ENCODE assay signal across 15 mouse cellular contexts in the genomic region with DNA sequence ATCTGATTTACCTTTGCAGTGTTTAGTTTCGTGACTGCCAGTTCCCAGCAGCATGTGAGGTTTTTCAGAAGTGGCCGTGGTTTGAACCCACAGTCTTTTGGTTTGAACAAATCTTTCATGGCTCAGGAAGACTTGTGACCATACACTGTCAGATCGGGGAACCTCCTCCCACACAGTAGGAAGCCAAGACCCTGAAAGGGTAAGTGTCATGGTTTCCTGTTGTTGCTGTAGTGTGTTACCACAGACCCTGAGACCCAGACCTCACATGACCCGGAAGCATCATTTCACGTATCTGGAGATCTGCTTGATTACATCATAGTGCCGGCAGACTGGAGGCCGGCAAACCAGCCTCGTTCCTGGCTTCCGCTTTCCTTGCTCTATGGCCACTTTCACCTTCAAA. TPM values are rescaled to one million over a fixed set of nuclear protein-coding genes. Genes with fewer than 3 reads are reported as not detected.
DNase-seq lines count a peak whose midpoint lies in the region; ATAC-seq and TF ChIP-seq lines count a peak whose summit lies in the region.
"Had no signal": no experiment of that assay in that cellular context is flagged by ENCODE, and none has a peak within 500 bp of the region (broad histone marks: within the 10 kb centered on the region; RNA-seq: fewer than 3 reads in every experiment).

No protein-coding gene starts in this region.

- no peaks in the 10 kb centered on the region for H3K9me3 ChIP-seq in midbrain, embryonic 14.5 days (ENCODE audit: control insufficient read depth, low read length)
- H3K9me3 ChIP-seq: limb, embryonic 12.5 days had no signal

- no peak for TF ChIP-seq CTCF in liver, adult 2 months (IDR thresholded peaks at IDR 0.05; ENCODE audit: low read depth, low read length)

- no peaks in the 10 kb centered on the region for H3K79me2 ChIP-seq in liver, adult 2 months (ENCODE audit: control insufficient read depth, insufficient read depth, low read length)

- H3K4me1 ChIP-seq in liver, adult 2 months (ENCODE audit: control insufficient read depth, insufficient read depth, low read length), result 0 out of 2 replicates have a peak, but pooled peaks cover 1% of the 10 kb centered on the region
- H3K4me1 ChIP-seq in midbrain, embryonic 14.5 days (ENCODE audit: control insufficient read depth, insufficient read depth, low read length), result no peaks in the 10 kb centered on the region
- H3K4me1 ChIP-seq: limb, embryonic 12.5 days had no signal

- H3K27me3 ChIP-seq in liver, adult 2 months (ENCODE audit: control insufficient read depth, insufficient read depth, low read length), result no peaks in the 10 kb centered on the region
- H3K27me3 ChIP-seq in midbrain, embryonic 14.5 days (ENCODE audit: control insufficient read depth, insufficient read depth, low read length), result no peaks in the 10 kb centered on the region
- H3K27me3 ChIP-seq: limb, embryonic 12.5 days had no signal

- no peak overlapping the region for H3K27ac ChIP-seq in liver, adult 2 months (replicated peaks; ENCODE audit: insufficient read depth, low read depth, low read length)
- no peak overlapping the region for H3K27ac ChIP-seq in midbrain, embryonic 14.5 days (replicated peaks; ENCODE audit: low read depth, low read length)
- H3K27ac ChIP-seq: limb, embryonic 12.5 days had no signal

- no peak for ATAC-seq in midbrain, embryonic 14.5 days (ENCODE audit: low FRiP score, low TSS enrichment)

- DNase-seq in liver, adult 2 months (ENCODE audit: extremely low read depth, low read depth, low spot score), result peak; percentile 19
- no peak for DNase-seq in liver
- DNase-seq in T-cell, adult 2 months (ENCODE audit: low spot score), result peak; percentile 92
- DNase-seq in lung, postnatal 25 days (ENCODE audit: low spot score), result peak; percentile 35
- DNase-seq in spleen, postnatal 36 days (ENCODE audit: low spot score in 2 of 2), result peak; percentile 45 to 63
- DNase-seq in left cerebral cortex, adult 9 months (ENCODE audit: low spot score in 2 of 2), result no peak
- DNase-seq in embryo, embryonic 9.5 days (ENCODE audit: extremely low spot score), result no peak
- no peak for DNase-seq in midbrain, embryonic 14.5 days
- DNase-seq: adrenal gland, postnatal 10 days; retina, postnatal 1 day had no signal

- H3K4me3 ChIP-seq in liver, adult 2 months (ENCODE audit: insufficient read depth, low read depth, low read length), result no peak overlapping the region
- H3K4me3 ChIP-seq in midbrain, embryonic 14.5 days (replicated peaks; ENCODE audit: low read depth, low read length), result no peak overlapping the region
- H3K4me3 ChIP-seq: limb, embryonic 12.5 days had no signal

- no peak overlapping the region for H3K4me2 ChIP-seq in midbrain, embryonic 14.5 days (ENCODE audit: low read length)
- H3K4me2 ChIP-seq: limb, embryonic 12.5 days had no signal

- TF ChIP-seq POLR2A in liver, adult 2 months (IDR thresholded peaks at IDR 0.05; ENCODE audit: extremely low read depth, insufficient read depth, low read length), result no peak

- WGBS in liver, adult 2 months, result 79% methylated on average over 9 of the region's 9 CpGs
- 91% methylated on average over 9 of the region's 9 CpGs for WGBS in midbrain, embryonic 14.5 days

- H3K36me3 ChIP-seq in liver, adult 2 months (ENCODE audit: control insufficient read depth, insufficient read depth, low read length), result no peaks in the 10 kb centered on the region
- H3K36me3 ChIP-seq in midbrain, embryonic 14.5 days (ENCODE audit: control insufficient read depth, insufficient read depth, low read length), result no peaks in the 10 kb centered on the region
- H3K36me3 ChIP-seq: G1E; limb, embryonic 12.5 days had no signal

- no peak overlapping the region for H3K9ac ChIP-seq in liver, adult 2 months (ENCODE audit: low read depth, low read length)
- H3K9ac ChIP-seq in midbrain, embryonic 14.5 days (replicated peaks; ENCODE audit: low read length), result no peak overlapping the region
- H3K9ac ChIP-seq: limb, embryonic 12.5 days had no signal

RNA-seq across cellular contexts. Expression of gene Stfa3, which starts 21.7 kb away (rescaled TPM):
- total RNA-seq in liver, adult 2 months (2014; rRNA removed), result not detected in 2 replicates
- not detected in 2 replicates for polyA plus RNA-seq in liver, adult 2 months (2012; rRNA removed)
- polyA plus RNA-seq in midbrain, embryonic 14.5 days (2014; fragmentation: Nextera tagmentation; extraction: Ambion mirVana), result not detected in 2 replicates
- total RNA-seq: G1E had no signal
- polyA plus RNA-seq: cortical plate, adult 2 months; G1E; gonadal fat pad, adult 2 months; testis, adult 2 months had no signal

Comparison
In these comparisons a context has a peak if more than half of its experiments do, and no peak if none do; other contexts are left out.
1. DNase-seq: peak in liver, adult 2 months (single experiment), T-cell, adult 2 months (single experiment), lung, postnatal 25 days (single experiment) and spleen, postnatal 36 days (2 of 2); none in liver (single experiment), left cerebral cortex, adult 9 months (0 of 2), embryo, embryonic 9.5 days (single experiment) and midbrain, embryonic 14.5 days (single experiment).